Mouse (Mus musculus): ENCODE data around the gene Xkr8. TPM values are rescaled to one million over a fixed set of nuclear protein-coding genes. Genes with fewer than 3 reads are reported as not detected.
A peak's percentile ranks its signal among the peaks of the same experiment; 100 is the strongest.
"Not testable (repeated sequence)": the region's sequence is repeated elsewhere in the genome, so short reads cannot be mapped to it uniquely, and the experiment has no call there.

Gene Xkr8
- total RNA-seq (2021) = 1 to 10 TPM; 1.7 to 2.0 TPM
- long read RNA-seq, experiment 1, full-length matches to known transcripts = 1 of 1 reads
- long read RNA-seq, experiment 1, partial matches to known transcripts = 0 of 1 reads
- long read RNA-seq, experiment 1, other reads (novel, unspliced or antisense) = 0 of 1 reads
- long read RNA-seq, experiment 2 = 0 reads

DNA sequence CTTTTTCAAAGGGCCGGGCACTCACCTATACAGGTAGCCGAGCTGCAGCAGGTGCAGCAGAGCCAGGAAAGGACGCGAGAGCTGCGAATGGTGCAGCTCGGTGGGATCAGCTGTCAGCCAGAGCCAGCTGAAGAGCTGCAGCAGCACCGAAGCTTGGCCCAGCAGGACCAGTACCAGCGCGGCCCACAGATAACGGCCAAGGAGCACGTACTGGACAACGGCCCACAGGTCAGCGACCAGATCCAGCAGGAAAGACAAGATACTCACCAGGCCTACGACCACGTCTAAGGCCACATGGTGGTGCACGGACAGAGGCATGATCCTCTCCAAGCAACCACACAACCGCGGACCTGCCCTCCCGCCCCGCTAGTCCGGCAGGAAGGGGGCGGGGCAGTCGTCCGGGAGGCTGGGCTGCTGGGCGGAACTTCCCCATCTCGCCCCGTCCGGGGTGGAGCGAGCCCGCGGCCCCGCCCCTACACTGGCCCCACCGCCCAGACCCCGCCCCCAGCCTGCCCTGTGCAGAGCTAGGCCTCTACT is at the start of gene Xkr8:
Gene Xkr8 (minus strand): TSS at position 399 of the 537 bp plus-strand sequence.
- DNase-seq = peak; percentile 93 to 94

- peak in 1 of 2 experiments; percentile 63 for DNase-seq
Observed at GRCm38 (mm10) chr4:132780288-132780687, 47.9 kb upstream of the Xkr8 start.

DNA sequence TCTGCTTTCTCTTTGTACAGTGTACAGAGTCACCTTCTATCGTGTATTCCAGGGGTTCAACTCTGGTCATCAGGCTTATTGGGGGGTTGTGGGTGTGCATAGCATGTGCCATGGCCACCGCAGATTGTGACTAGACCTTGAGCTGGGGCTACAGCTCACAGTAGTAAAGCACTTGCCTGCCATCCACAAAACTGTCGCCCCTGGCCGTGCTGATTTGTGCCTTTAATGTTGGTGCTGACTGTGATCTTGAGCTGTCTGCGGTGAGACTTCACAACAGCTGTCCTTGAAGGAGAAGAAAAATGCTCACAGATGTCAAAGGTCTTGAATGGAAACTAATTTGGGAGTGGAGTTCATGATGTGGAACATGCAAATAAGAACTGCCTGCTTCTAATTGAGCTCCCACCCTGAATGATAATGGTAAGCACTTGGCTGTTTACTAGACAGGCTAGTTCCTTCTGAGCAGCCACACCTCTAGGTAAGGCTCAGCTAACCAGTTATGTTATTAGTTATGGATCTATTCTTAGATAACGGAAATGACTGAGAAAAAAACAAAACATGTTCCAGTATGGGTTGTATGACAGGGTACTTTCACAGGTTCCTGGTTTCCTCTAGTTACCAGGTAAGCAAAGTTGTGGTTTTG is 46.3 kb upstream of the Xkr8 start:
- no peak for DNase-seq

DNA sequence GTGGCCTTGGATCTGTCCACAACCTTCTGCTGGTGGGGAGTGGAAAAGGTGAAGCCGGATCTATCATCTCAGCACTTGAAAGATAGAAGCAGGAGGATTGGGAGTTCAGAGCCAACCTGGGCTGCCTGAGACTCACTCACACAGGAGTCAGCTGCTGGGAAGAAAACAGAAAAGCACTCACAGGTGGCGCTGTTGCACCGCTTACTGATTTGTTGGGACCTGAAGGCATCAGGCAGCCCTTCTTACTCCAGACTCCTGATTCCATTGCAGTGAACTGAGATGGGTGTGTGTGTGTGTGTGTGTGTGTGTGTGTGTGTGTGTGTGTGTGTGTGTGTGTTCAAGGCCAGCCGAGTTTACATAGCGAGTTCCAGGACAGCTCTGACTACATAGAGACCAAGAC is 44.4 kb upstream of the Xkr8 start:
- peak; percentile 75 to 82 for DNase-seq

- no peak for DNase-seq
Observed at GRCm38 (mm10) chr4:132774905-132775304, 42.6 kb upstream of the Xkr8 start.

DNA sequence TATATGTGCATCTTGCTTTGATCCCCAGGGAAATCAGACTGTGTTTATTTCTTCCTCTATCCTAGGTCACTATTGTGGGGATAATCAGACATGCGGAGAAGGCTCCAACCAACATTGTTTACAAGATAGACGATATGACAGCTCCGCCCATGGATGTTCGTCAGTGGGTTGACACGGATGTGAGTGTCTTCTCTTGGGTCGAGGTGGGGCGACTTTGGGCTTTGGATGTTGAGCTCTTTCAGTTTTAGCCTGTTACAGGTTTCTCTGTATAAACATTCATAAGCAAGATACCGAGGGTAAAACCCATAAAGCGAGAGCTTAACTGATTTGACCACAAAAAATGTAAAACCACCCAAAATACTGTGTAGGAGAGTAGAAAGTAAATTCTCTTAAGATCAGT is 39.4 kb upstream of the Xkr8 start:
- DNase-seq = no peak

DNA sequence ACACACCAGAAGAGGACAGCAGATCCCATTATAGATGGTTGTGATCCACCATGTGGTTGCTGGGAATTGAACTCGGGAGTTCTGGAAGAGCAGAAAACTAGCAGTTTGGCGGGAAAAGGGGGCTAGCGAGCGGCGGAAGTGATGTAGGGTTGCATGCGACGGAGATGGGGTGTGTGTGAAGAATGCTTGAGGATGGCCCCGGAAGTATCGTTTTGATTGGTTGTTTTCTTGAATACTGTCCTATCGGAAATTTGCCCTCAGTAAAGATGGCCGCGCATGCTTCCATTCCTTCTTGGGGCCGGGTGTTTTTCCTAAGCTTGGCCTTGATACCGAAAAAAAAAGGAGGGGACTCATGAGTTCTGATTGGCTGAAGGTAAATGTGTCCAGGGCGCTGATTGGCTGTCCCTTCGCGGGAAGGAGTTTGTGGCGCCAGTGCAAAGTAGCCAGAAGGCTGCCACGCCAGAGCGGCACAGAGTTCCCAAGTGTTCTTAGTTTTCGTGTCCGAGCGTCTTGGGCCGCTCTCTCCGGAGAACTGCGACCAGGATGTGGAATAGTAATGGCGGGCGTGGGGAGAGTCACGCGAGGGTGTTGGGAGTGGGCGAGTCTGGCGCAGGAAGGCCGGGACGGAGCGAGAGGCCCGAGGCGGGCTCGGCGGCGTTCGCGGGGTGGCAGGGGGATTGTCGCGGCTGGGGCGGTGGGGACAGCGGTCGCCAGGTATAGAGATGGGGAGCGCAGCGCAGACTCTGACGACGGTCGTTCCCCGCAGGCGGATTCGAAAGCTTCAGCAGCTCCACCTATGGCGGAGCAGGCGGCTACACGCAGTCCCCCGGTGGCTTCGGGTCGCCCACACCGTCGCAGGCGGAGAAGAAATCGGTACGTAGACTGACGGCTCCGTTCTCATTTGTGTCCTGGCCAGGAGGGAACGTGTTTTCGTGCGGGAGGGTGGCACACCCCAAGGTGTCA is 35.8 kb upstream of the Xkr8 start, which contains the start of gene Rpa2:
Gene Rpa2 (plus strand): TSS at position 419 of the 963 bp plus-strand sequence.
- peak; percentile 99 to 100 for DNase-seq

GRCm38 (mm10) chr4:132763125-132763524 is 30.8 kb upstream of the Xkr8 start:
- not testable (repeated sequence) for DNase-seq

- DNase-seq = no peak
Observed at GRCm38 (mm10) chr4:132762602-132763001, 30.3 kb upstream of the Xkr8 start.

GRCm38 (mm10) chr4:132760296-132760695 is 27.9 kb upstream of the Xkr8 start:
- DNase-seq = peak in 1 of 2 experiments; percentile 53

- no peak for DNase-seq
Observed at GRCm38 (mm10) chr4:132757633-132758351, 25.4 kb upstream of the Xkr8 start.

- DNase-seq = peak; percentile 85 to 89
Observed at GRCm38 (mm10) chr4:132756974-132757373, 24.6 kb upstream of the Xkr8 start, which contains the start of gene Smpdl3b. Gene Smpdl3b, minus strand, starts transcription at chr4:132757252.

GRCm38 (mm10) chr4:132752992-132753391 is 20.6 kb upstream of the Xkr8 start:
- no peak for DNase-seq

GRCm38 (mm10) chr4:132749258-132749982 is 17.1 kb upstream of the Xkr8 start:
- DNase-seq = no peak

GRCm38 (mm10) chr4:132748778-132749177 is 16.4 kb upstream of the Xkr8 start:
- no peak for DNase-seq

- peak; percentile 62 to 89 for DNase-seq
Observed at GRCm38 (mm10) chr4:132747664-132748259, 15.4 kb upstream of the Xkr8 start.

DNA sequence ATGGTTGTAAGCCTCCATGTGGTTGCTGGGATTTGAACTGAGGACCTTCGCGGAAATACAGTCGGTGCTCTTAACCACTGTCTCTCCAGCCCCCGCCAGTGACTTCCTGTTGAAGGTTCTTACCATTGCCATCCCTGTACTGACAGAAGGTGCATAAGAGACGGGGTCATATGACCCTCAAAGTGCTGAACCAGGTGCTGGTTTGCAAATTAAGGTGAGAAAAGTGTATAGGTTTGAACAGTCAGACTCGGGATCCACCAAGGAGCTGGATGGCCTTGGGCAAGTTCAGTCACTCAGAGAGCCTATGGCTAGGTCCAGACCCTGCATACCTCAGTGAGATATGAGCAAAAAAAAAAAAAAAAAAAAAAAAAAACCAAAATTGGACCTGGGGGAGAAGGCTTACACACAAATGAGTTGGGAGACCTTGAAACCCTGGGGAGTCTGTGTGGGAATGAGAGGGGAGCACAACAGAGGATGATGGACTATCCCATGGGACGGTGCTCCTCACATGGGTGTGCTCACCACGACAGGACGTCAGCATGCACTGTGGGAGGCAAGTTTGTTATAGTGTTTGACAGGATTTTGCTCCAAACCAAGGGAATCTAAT is 14.7 kb upstream of the Xkr8 start:
- no peak for DNase-seq

- DNase-seq = peak; percentile 34 to 40
Observed at GRCm38 (mm10) chr4:132743992-132744911, 11.9 kb upstream of the Xkr8 start.

DNA sequence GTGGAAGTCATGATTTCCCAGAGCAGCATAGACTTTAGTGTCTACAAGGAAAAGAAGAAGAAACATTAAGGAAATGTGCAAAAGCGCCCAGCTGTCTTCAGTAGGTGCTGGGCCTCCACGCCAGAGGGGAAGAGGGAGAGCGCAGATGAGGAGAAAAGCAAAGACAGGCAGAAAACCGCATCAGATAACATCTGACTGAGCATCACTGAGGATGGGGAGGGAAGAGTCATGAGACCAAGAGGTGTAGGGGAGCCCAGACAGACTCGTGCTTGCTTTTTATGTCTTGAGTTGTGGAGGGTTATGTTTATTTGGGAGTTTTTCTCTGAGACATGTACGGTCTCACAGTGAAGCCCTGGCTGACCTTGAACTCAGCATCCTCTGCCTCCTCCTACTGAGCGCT is 9.1 kb upstream of the Xkr8 start:
- DNase-seq = no peak

All from heart, adult 18-20 months (tissue).